Mouse (Mus musculus): ENCODE data around the gene Utp3. TPM values are rescaled to one million over a fixed set of nuclear protein-coding genes. Genes with fewer than 3 reads are reported as not detected.

Gene Utp3
- total RNA-seq (2012; rRNA removed) (44.7 and 48.4 TPM in 2 replicates), polyA plus RNA-seq (2012; ENCODE audit: insufficient read depth in 1 of 2, insufficient read length in 2 of 2, low read depth in 1 of 2, low replicate concordance in 2 of 2, missing spikeins in 1 of 2) (100 to 1,000 TPM in 1 of 2 experiments, 10 to 100 TPM in 1; 73.9 to 120 TPM)

DNA sequence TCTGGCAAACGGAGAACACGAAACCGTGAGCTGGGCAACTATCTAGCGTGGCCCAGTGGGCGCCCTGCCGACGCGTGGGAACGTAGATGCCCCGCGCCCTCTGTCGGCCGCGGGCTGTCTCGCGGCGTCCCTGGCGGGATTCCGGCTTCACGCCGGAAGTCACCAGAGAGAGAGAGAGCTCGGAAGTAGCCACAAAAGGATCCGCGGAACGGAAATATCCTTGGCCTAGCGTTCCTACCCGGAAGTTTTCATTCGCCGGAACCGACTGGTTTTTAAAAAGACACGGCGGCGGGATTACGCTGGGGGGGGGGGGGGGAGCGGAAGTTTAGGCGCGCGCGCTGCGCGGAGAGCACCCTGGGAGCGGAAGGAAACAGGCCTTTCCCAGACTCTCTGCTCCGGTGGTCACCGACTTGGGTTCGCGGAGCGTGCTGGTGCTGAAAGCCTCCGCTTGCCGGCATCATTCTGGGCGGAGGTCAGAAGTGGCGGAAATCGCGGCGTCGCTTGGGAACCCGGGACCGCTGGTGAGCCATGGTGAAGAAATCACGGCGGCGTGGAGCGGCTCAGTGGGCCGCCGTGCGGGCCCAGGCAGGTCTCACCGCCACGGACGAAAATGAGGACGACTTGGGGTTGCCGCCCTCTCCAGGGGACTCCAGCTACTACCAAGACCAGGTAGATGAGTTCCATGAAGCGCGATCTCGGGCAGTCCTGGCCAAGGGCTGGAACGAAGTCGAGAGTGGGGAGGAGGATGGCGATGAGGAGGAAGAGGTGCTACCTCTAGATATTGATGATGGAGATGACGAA is at the start of gene Utp3:
TSS of gene Utp3 (plus strand) at position 377 of the 801 bp plus-strand sequence.
- DNase-seq (ENCODE audit: low read depth, low spot score): peak; percentile 99
- H3K27ac ChIP-seq (ENCODE audit: control insufficient read depth, low read depth, low read length): peak within 1 kb of the TSS; percentile 95
- 0 out of 2 replicates have a peak, but pooled peaks have one; percentile 6 for TF ChIP-seq RCOR1 (IDR thresholded peaks at IDR 0.05; ENCODE audit: low read depth, low read length)
- TF ChIP-seq KAT2A (conservative IDR thresholded peaks at IDR 0.05; ENCODE audit: low read depth, low read length): peak; percentile 81
- TF ChIP-seq MAX (IDR thresholded peaks at IDR 0.05; ENCODE audit: low read length): peak; percentile 72
- peak; percentile 67; the same call in 1 of the 2 replicates for TF ChIP-seq MEF2A (IDR thresholded peaks at IDR 0.05; ENCODE audit: extremely low read depth, insufficient replicate concordance, low read depth, low read length, poor library complexity, severe bottlenecking)
- no peak for TF ChIP-seq USF2 (IDR thresholded peaks at IDR 0.05; ENCODE audit: borderline replicate concordance in 1 of 2, insufficient read depth in 1 of 2, low read depth in 1 of 2, low read length in 2 of 2)
- peak; percentile 91; the same call in 1 of the 2 replicates for TF ChIP-seq MYC (IDR thresholded peaks at IDR 0.05; ENCODE audit: low read depth, low read length)
- TF ChIP-seq SIN3A (IDR thresholded peaks at IDR 0.05; ENCODE audit: low read length): peak; percentile 97
- TF ChIP-seq RAD21 (IDR thresholded peaks at IDR 0.05; ENCODE audit: low read depth, low read length): no peak
- peak; percentile 97 for TF ChIP-seq E2F4 (IDR thresholded peaks at IDR 0.05; ENCODE audit: borderline replicate concordance, low read depth, low read length)
- 0 out of 2 replicates have a peak, but pooled peaks have one; percentile 24 for TF ChIP-seq USF1 (IDR thresholded peaks at IDR 0.05; ENCODE audit: low read depth, low read length)
- peak; percentile 65 for TF ChIP-seq POLR2AphosphoS2 (IDR thresholded peaks at IDR 0.05; ENCODE audit: low read length)
- TF ChIP-seq TBP (IDR thresholded peaks at IDR 0.05; ENCODE audit: low read depth, low read length): peak; percentile 85; the same call in 1 of the 2 replicates
- peak; percentile 46; the same call in 1 of the 2 replicates for TF ChIP-seq NRF1 (IDR thresholded peaks at IDR 0.05; ENCODE audit: insufficient read depth, low read depth, low read length, poor library complexity, severe bottlenecking)
- peak; percentile 92 to 96 for TF ChIP-seq POLR2A (IDR thresholded peaks at IDR 0.05; ENCODE audit: control insufficient read depth in 1 of 2, insufficient read depth in 1 of 2, low read depth in 1 of 2, low read length in 2 of 2, poor library complexity in 1 of 2)
- TF ChIP-seq CHD1 (IDR thresholded peaks at IDR 0.05; ENCODE audit: low read depth, low read length): no peak; the same call in 1 of the 2 replicates
- peak; percentile 62; the same call in 1 of the 2 replicates for TF ChIP-seq CHD2 (IDR thresholded peaks at IDR 0.05; ENCODE audit: low read length)
- TF ChIP-seq UBTF (IDR thresholded peaks at IDR 0.05; ENCODE audit: borderline replicate concordance, insufficient read depth, low read depth, low read length): peak; percentile 89; the same call in 1 of the 2 replicates
- peak; percentile 70; the same call in 1 of the 2 replicates for TF ChIP-seq ZMIZ1 (IDR thresholded peaks at IDR 0.05; ENCODE audit: low read depth, low read length)
- peak; percentile 55 to 78 (median 76) for TF ChIP-seq CTCF (IDR thresholded peaks at IDR 0.05 in 2 of 3, conservative IDR thresholded peaks at IDR 0.05 in 1 of 3; ENCODE audit: control insufficient read depth in 1 of 3, insufficient read depth in 1 of 3, low read depth in 2 of 3, low read length in 3 of 3, poor library complexity in 1 of 3, severe bottlenecking in 1 of 3)
- peak; percentile 97 for TF ChIP-seq HCFC1 (IDR thresholded peaks at IDR 0.05; ENCODE audit: low read depth, low read length)
- TF ChIP-seq NELFE (IDR thresholded peaks at IDR 0.05; ENCODE audit: low read depth, low read length): peak; percentile 90
- peak; percentile 81 for TF ChIP-seq ETS1 (IDR thresholded peaks at IDR 0.05; ENCODE audit: low read depth, low read length)
- TF ChIP-seq TAL1 (IDR thresholded peaks at IDR 0.05; ENCODE audit: low read length): no peak
- TF ChIP-seq EP300 (IDR thresholded peaks at IDR 0.05; ENCODE audit: low read depth in 1 of 2, low read length in 2 of 2): peak in 1 of 2 experiments; percentile 61; a peak in 1 of 4 replicates
- TF ChIP-seq TCF12 (IDR thresholded peaks at IDR 0.05; ENCODE audit: low read depth, low read length): peak; percentile 78
- peak; percentile 95 for TF ChIP-seq ELF1 (IDR thresholded peaks at IDR 0.05; ENCODE audit: low read depth, low read length)
- TF ChIP-seq MAZ (IDR thresholded peaks at IDR 0.05; ENCODE audit: low read depth, low read length): peak; percentile 97
- TF ChIP-seq MXI1 (IDR thresholded peaks at IDR 0.05; ENCODE audit: low read depth, low read length): peak; percentile 92
- no peak for TF ChIP-seq JUND (IDR thresholded peaks at IDR 0.05; ENCODE audit: low read depth, low read length)
- no peak for TF ChIP-seq MAFK (IDR thresholded peaks at IDR 0.05; ENCODE audit: borderline replicate concordance, low read depth, low read length)
- no peak for TF ChIP-seq BHLHE40 (IDR thresholded peaks at IDR 0.05; ENCODE audit: borderline replicate concordance, low read depth, low read length)
- H3K9ac ChIP-seq (ENCODE audit: control insufficient read depth, low read depth, low read length, poor library complexity, severe bottlenecking): peak within 1 kb of the TSS; percentile 95
- H3K27me3 ChIP-seq (ENCODE audit: control insufficient read depth in 1 of 2, insufficient read depth in 2 of 2, low read length in 2 of 2): no peaks in the 10 kb centered on the region
- peaks cover 0 to 18% of the 10 kb centered on the region in 2 experiments; a peak in 2 of 4 replicates for H3K36me3 ChIP-seq (ENCODE audit: control insufficient read depth in 1 of 2, insufficient read depth in 2 of 2, low read length in 2 of 2)
- no peaks in the 10 kb centered on the region for H3K9me3 ChIP-seq (replicated peaks; ENCODE audit: insufficient read depth, low read length)
- H3K4me1 ChIP-seq (ENCODE audit: control insufficient read depth in 1 of 2, insufficient read depth in 2 of 2, low read length in 2 of 2): peaks cover 7 to 18% of the 10 kb centered on the region in 2 experiments; a peak in 2 of 4 replicates
- peaks cover 27% of the 10 kb centered on the region for H3K79me2 ChIP-seq (ENCODE audit: control insufficient read depth, insufficient read depth, low read length, poor library complexity)
- H3K4me3 ChIP-seq (ENCODE audit: control insufficient read depth in 1 of 2, insufficient read depth in 1 of 2, low read depth in 2 of 2, low read length in 2 of 2): peak within 1 kb of the TSS; percentile 61 to 95

All from MEL (cell line).